Mouse (Mus musculus): ENCODE measurements at regions not wholly inside any gene's neighbourhood (a gene's known extent, or its start where the extent isn't known, plus 50 kb on each side); places are given as distances from the start of the nearest gene placed in this dataset.

- no peak for DNase-seq (ENCODE audit: low spot score)
Measured at GRCm38 (mm10) chr7:130036845-130037572, 445.3 kb downstream of the Wdr11 start.

DNA sequence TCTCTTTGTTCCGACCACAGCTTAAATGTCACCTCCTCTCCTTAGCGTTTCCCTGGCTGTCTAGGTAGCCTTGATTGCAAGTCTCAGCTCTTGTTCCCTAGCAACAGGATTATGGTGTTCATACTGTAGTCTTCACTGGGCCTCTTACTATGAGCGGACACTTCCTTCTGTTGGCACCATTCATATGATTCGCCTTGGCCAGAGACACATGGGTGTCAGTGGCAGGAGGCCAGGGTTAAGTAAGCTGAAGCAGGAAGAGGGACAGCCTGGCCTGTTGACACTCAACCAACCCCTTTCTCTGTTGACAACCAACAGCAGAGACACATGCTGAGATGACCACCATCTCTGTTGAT is 445.9 kb downstream of the Wdr11 start:
- no peak for DNase-seq (ENCODE audit: low spot score)

GRCm38 (mm10) chr7:130040596-130040995 is 448.9 kb downstream of the Wdr11 start:
- DNase-seq (ENCODE audit: low spot score), result no peak

DNA sequence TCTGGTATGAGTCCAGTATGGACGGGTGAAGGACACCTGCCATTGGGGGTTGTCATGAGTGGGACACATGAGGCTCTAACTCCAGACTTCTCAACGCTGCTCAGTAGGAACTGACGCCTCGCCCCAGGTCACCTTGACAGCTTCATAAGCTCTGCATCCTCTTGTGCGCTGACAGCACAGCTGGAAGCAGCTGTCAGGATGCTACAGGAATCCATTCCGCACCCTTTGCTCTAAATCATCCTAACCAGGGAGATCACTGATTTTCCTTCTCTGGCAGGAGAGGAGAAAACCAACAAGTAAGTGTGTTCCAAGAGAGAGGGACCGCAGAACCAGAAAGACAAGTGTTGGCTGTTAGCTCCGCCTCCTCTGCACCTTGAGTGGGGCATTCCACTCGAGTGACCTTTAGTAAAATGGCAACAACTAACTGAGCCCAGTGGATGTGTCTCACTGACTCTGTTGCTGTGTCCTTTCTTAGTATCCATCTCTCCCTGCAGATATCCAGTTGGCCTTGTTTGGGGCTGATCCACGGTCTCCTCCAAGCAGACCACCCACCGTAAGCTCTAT is 449.8 kb downstream of the Wdr11 start:
- DNase-seq (ENCODE audit: low spot score), result no peak

- no peak for DNase-seq (ENCODE audit: low spot score)
Measured at GRCm38 (mm10) chr7:130042296-130042910, 450.7 kb downstream of the Wdr11 start.

GRCm38 (mm10) chr7:130043397-130044234 is 452.0 kb downstream of the Wdr11 start:
- DNase-seq (ENCODE audit: low spot score), result peak; percentile 20

DNA sequence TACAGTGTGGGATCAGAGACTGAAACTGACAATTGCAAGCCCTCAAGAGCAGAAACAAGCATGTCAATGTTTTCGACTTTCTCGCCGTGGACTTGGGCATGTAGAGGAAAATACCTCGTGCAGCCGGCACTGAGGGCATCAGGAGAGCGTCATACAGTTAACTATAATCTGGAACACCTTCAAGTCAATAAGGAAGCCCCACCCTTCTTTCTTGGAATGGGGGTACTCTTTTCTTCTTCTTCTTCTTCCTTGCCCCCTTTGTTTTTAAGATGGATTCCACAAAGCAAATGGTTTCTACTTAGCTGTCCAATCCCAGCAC is 452.5 kb downstream of the Wdr11 start:
- no peak for DNase-seq (ENCODE audit: low spot score)

DNA sequence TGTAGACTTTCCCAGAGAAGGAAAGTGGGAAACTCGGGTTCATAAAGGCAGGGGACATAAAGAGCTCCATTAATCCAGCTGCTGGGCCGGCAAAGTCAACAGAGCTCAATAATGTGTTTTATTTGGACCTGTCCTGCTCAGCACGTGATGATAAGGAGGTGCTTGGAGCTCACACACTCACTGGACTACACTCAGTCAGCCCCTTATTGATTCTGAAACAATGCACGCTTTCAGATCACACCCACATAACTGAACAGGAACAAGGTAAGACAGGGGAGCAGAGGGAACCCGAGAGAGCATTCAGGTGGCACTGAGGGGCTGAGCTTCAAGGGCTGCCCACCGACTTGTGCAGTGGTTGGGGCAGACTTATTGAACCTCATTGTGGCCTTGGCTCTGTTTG is 452.9 kb downstream of the Wdr11 start:
- no peak for DNase-seq (ENCODE audit: low spot score)

DNA sequence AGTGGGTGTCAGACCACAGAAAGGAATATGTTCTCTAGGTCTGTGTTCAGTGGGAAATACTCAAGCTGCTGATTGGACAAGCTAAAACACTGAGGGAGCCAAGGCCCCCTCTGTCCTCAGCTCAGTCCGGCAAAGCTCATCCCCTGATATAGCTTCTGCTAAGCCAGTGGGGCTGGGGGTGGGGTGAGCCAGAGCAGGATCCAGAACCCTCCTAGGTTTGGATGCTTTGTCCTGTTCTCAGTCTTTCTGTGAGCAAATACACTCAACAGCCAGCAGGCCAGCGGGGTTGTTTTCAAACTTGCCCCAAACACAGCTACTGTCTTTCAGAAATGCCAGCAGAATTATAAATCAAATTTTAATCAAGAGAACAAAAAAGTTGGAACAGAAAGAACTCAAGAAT is 454.4 kb downstream of the Wdr11 start:
- no peak for DNase-seq (ENCODE audit: low spot score)

GRCm38 (mm10) chr7:130047293-130048034 is 455.8 kb downstream of the Wdr11 start:
- no peak for DNase-seq (ENCODE audit: low spot score)

GRCm38 (mm10) chr7:130048106-130048772 is 456.6 kb downstream of the Wdr11 start:
- DNase-seq (ENCODE audit: low spot score), result no peak

DNA sequence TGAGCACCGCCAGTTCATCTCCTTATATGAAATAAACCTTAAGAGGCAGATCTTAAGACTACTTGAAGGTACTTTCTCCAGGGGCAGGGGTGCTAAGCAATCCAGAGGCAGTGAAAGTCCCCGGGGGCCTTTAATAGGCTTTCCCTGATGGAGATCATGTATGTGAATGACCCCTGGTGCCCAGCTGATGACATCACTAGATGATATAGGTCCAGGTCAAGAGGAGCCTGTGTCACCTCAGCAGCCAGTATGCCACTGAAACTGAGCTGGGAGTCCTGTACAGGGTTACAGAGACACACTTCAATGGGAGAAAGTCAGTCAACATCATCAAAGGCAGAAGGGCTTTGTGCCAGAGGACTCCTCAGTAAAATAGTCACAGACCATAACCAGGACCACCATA is 457.8 kb downstream of the Wdr11 start:
- no peak for DNase-seq (ENCODE audit: low spot score)

- no peak for DNase-seq (ENCODE audit: low spot score)
Measured at GRCm38 (mm10) chr7:130050120-130050519, 458.5 kb downstream of the Wdr11 start.

DNA sequence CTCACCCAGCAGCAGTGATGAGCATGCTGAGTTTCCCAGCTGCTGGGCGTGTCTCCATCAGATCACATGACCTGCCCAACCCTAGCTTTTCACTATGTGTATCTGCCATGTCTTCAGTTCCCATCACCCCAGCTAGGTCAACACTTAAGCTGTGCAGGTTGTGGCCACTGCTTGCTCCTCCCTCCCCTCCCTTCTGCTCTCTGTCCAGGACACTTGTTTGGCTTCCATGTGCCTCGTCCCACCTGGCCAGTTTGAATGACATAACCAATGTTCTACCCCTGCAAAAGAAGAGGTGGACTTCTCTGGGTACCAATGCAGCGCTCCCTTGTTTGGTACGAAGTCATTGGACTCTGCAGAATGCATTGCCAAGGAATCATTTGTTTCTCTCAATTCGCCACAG is 460.7 kb downstream of the Wdr11 start:
- DNase-seq (ENCODE audit: low spot score), result no peak

GRCm38 (mm10) chr7:130057708-130058107 is 462.5 kb downstream of the Ate1 start:
- no peak for DNase-seq (ENCODE audit: low spot score)

DNA sequence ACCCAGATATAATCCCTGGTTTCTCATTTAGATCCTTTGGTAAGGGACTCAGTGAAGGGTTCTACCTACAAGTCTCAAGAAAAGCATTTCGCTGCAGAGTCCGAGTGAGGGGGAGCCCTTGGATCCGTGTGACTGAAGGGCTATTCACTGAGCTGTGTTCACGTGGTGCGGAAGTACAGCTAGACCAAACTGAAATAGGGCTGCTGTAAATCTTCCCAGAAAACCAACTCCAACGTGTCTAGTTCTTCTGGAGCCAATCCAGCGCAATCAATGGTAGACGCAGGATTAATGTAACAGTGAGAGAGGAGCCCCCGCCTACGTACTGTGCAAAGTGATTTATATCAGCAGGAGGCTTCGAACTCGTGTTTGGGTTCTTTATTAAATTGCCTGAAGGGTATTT is 461.9 kb downstream of the Ate1 start:
- DNase-seq (ENCODE audit: low spot score), result no peak

DNA sequence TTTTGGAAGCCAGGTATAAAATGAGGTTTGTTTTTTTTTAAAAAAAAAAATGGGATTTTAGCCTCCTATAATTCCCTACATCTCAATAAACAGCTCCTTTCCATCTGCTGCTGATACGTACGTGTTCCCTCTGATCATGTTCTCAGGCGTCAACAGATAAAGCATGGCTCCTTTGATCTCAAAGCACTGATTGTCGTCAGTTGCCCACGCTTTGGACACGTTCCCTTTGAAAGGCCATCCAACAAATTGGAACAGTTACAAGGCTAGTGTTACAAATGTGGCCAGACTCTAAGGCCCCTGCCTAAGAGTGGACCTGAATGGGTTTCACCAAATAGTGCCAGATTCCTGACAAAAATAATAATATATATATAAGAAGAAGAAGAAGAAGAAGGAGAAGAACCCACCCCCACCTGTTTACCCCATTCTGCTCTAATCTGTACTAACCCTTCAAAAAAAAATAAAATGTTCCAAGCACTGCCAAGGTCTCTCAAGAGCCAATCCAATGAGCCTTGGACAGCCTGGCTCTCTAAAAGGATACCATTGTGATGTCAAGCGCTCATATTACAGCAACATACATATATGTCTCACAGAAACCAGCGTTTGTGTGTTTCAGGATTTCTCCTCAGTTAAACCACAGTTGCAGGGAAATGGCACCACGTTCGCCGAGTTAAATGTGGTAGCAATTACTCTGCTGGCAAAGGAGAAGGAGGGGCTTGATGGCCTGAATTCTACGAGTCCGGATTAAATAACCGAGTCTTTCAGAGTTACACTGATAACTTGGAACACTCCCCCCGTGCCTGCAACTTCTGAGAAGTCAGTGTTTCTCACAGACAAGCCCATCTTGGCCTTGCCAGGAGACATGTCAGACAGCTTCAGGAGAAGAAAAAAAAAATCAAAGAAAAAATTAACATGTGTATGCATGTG is 460.2 kb downstream of the Ate1 start:
- DNase-seq (ENCODE audit: low spot score), result no peak

DNA sequence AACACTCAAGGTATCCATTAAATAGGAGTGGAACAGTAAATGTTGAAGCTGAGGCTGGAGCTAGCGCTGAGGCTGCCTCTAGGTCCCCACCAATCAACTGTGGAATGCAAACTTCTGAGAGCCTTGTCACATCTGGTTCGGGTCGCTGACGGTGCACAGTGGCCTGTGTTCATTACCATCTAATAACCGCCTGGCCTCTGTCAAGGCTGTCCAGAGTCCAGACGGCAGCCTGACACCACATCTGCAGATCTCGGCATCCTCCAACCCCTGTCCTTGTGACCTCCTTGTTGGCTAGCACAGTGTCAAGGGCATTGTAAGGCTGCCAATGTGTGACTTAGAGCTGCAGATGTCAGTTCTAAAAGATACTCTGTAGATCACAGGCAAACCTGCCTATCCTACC is 455.7 kb downstream of the Ate1 start:
- peak; percentile 13 for DNase-seq (ENCODE audit: low spot score)

- DNase-seq (ENCODE audit: low spot score), result no peak
Measured at GRCm38 (mm10) chr7:130068316-130068715, 451.9 kb downstream of the Ate1 start.

GRCm38 (mm10) chr7:130073388-130073787 is 446.8 kb downstream of the Ate1 start:
- no peak for DNase-seq (ENCODE audit: low spot score)
